Mouse (Mus musculus): ENCODE data around the gene Zfp229. TPM values are rescaled to one million over a fixed set of nuclear protein-coding genes. Genes with fewer than 3 reads are reported as not detected.
"Not testable (repeated sequence)": the region's sequence is repeated elsewhere in the genome, so short reads cannot be mapped to it uniquely, and the experiment has no call there.

Zfp229 gene
- 7.1 and 9.9 TPM in 2 replicates for polyA plus RNA-seq (2011; ENCODE audit: insufficient read length, low read depth, missing spikeins)

- not testable (repeated sequence) for H3K4me3 ChIP-seq (ENCODE audit: insufficient read depth, low read length); H3K27ac ChIP-seq (ENCODE audit: insufficient read depth, low read length); H3K4me1 ChIP-seq (ENCODE audit: control insufficient read depth, insufficient read depth, low read length)
Measured at GRCm38 (mm10) chr17:21730495-21730894, at the start of gene Zfp229. Gene Zfp229, plus strand, starts transcription at chr17:21730795.

GRCm38 (mm10) chr17:21691560-21691959 is 39.0 kb upstream of the Zfp229 start, which contains the start of gene Gm10226:
Gene Gm10226, plus strand, starts transcription at chr17:21691860.
- Histone ChIP-seq H3K4me3 (ENCODE audit: insufficient read depth, low read length) (no peak within 1 kb of the TSS), H3K27ac (ENCODE audit: insufficient read depth, low read length) (no peak within 1 kb of the TSS), H3K4me1 (ENCODE audit: control insufficient read depth, insufficient read depth, low read length) (no peaks in the 10 kb centered on the region)
- TF ChIP-seq POLR2A (IDR thresholded peaks at IDR 0.05; ENCODE audit: low read depth, low read length): no peak
- no peak for TF ChIP-seq CTCF (IDR thresholded peaks at IDR 0.05; ENCODE audit: borderline replicate concordance, insufficient read depth, low read length)

- TF ChIP-seq CTCF (IDR thresholded peaks at IDR 0.05; ENCODE audit: borderline replicate concordance, insufficient read depth, low read length) (no peak), POLR2A (IDR thresholded peaks at IDR 0.05; ENCODE audit: low read depth, low read length) (no peak)
- H3K27ac ChIP-seq (ENCODE audit: insufficient read depth, low read length): no peak overlapping the region
- no peak overlapping the region for H3K4me3 ChIP-seq (ENCODE audit: insufficient read depth, low read length)
- no peaks in the 10 kb centered on the region for H3K4me1 ChIP-seq (ENCODE audit: control insufficient read depth, insufficient read depth, low read length)
Measured at GRCm38 (mm10) chr17:21693342-21693741, 37.3 kb upstream of the Zfp229 start.

- H3K4me1 ChIP-seq (ENCODE audit: control insufficient read depth, insufficient read depth, low read length): no peaks in the 10 kb centered on the region
- H3K27ac ChIP-seq (ENCODE audit: insufficient read depth, low read length): no peak overlapping the region
- no peak overlapping the region for H3K4me3 ChIP-seq (ENCODE audit: insufficient read depth, low read length)
- TF ChIP-seq CTCF (IDR thresholded peaks at IDR 0.05; ENCODE audit: borderline replicate concordance, insufficient read depth, low read length) (no peak), POLR2A (IDR thresholded peaks at IDR 0.05; ENCODE audit: low read depth, low read length) (no peak)
Measured at GRCm38 (mm10) chr17:21696073-21696472, 34.5 kb upstream of the Zfp229 start.

GRCm38 (mm10) chr17:21702281-21703240 is 28.0 kb upstream of the Zfp229 start:
- no peak for TF ChIP-seq CTCF (IDR thresholded peaks at IDR 0.05; ENCODE audit: borderline replicate concordance, insufficient read depth, low read length)
- TF ChIP-seq POLR2A (IDR thresholded peaks at IDR 0.05; ENCODE audit: low read depth, low read length): no peak
- Histone ChIP-seq H3K27ac (ENCODE audit: insufficient read depth, low read length) (no peak overlapping the region), H3K4me3 (ENCODE audit: insufficient read depth, low read length) (no peak overlapping the region), H3K4me1 (ENCODE audit: control insufficient read depth, insufficient read depth, low read length) (no peaks in the 10 kb centered on the region)

- H3K4me1 ChIP-seq (ENCODE audit: control insufficient read depth, insufficient read depth, low read length): no peaks in the 10 kb centered on the region
- TF ChIP-seq POLR2A (IDR thresholded peaks at IDR 0.05; ENCODE audit: low read depth, low read length) (no peak), CTCF (IDR thresholded peaks at IDR 0.05; ENCODE audit: borderline replicate concordance, insufficient read depth, low read length) (no peak)
- H3K4me3 ChIP-seq (ENCODE audit: insufficient read depth, low read length): no peak overlapping the region
- H3K27ac ChIP-seq (ENCODE audit: insufficient read depth, low read length): no peak overlapping the region
Measured at GRCm38 (mm10) chr17:21703414-21703813, 27.2 kb upstream of the Zfp229 start.

GRCm38 (mm10) chr17:21707343-21707996 is 23.1 kb upstream of the Zfp229 start, which contains the start of gene Zfp760:
Gene Zfp760, plus strand, starts transcription at chr17:21707741.
- Histone ChIP-seq H3K27ac (ENCODE audit: insufficient read depth, low read length) (peak within 1 kb of the TSS; percentile 67), H3K4me1 (ENCODE audit: control insufficient read depth, insufficient read depth, low read length) (0 out of 2 replicates have a peak, but pooled peaks cover 3% of the 10 kb centered on the region), H3K4me3 (ENCODE audit: insufficient read depth, low read length) (peak within 1 kb of the TSS; percentile 93)
- TF ChIP-seq POLR2A (IDR thresholded peaks at IDR 0.05; ENCODE audit: low read depth, low read length) (peak; percentile 85), CTCF (IDR thresholded peaks at IDR 0.05; ENCODE audit: borderline replicate concordance, insufficient read depth, low read length) (no peak)

- TF ChIP-seq CTCF (IDR thresholded peaks at IDR 0.05; ENCODE audit: borderline replicate concordance, insufficient read depth, low read length) (no peak), POLR2A (IDR thresholded peaks at IDR 0.05; ENCODE audit: low read depth, low read length) (no peak)
- Histone ChIP-seq H3K4me1 (ENCODE audit: control insufficient read depth, insufficient read depth, low read length) (0 out of 2 replicates have a peak, but pooled peaks cover 3% of the 10 kb centered on the region), H3K27ac (ENCODE audit: insufficient read depth, low read length) (no peak overlapping the region; the same call in 1 of the 2 replicates), H3K4me3 (ENCODE audit: insufficient read depth, low read length) (peak overlapping the region; percentile 93)
Measured at GRCm38 (mm10) chr17:21708401-21708800, 22.2 kb upstream of the Zfp229 start.

- peaks cover 2% of the 10 kb centered on the region for H3K4me1 ChIP-seq (ENCODE audit: control insufficient read depth, insufficient read depth, low read length)
- TF ChIP-seq CTCF (IDR thresholded peaks at IDR 0.05; ENCODE audit: borderline replicate concordance, insufficient read depth, low read length) (no peak), POLR2A (IDR thresholded peaks at IDR 0.05; ENCODE audit: low read depth, low read length) (no peak)
- peak overlapping the region; percentile 68; the same call in 1 of the 2 replicates for H3K27ac ChIP-seq (ENCODE audit: insufficient read depth, low read length)
- peak overlapping the region; percentile 75; the same call in 1 of the 2 replicates for H3K4me3 ChIP-seq (ENCODE audit: insufficient read depth, low read length)
Measured at GRCm38 (mm10) chr17:21733049-21733448, 2.5 kb downstream of the Zfp229 start.
